Mouse (Mus musculus) liver, embryonic 15.5 days (tissue): ENCODE data around the gene Plin1. TPM values are rescaled to one million over a fixed set of nuclear protein-coding genes. Genes with fewer than 3 reads are reported as not detected.

Experiments
- ATAC-seq: fragments of 200-750 bp; cut with Nextera tagmentation; 2 replicates; pipeline ENCODE4 v1.8.0; 2017; ENCODE audit warnings: moderate number of reproducible peaks, mild to moderate bottlenecking, moderate library complexity; ENCODE audit not compliant: insufficient read depth
- H3K27ac ChIP-seq: fragments of 300-500 bp; sonication (generic); replicated peaks from 2 replicates; pipeline ENCODE4 v1.5.1; 2015; ENCODE audit warnings: mild to moderate bottlenecking, inconsistent platforms
- H3K27me3 ChIP-seq: fragments of 300-500 bp; sonication (generic); 2 replicates; pipeline ENCODE4 v1.6.1; 2015; ENCODE audit warnings: mild to moderate bottlenecking, inconsistent platforms
- H3K36me3 ChIP-seq: fragments of 300-500 bp; sonication (generic); replicated peaks from 2 replicates; pipeline ENCODE4 v1.6.1; 2015; ENCODE audit warnings: moderate library complexity, mild to moderate bottlenecking, inconsistent platforms
- H3K4me1 ChIP-seq: fragments of 300-500 bp; sonication (generic); replicated peaks from 2 replicates; pipeline ENCODE4 v1.6.1; 2015; ENCODE audit warnings: inconsistent platforms
- H3K4me2 ChIP-seq: fragments of 300-500 bp; sonication (generic); 2 replicates; pipeline ENCODE4 v1.6.1; 2015; ENCODE audit warnings: moderate library complexity, mild to moderate bottlenecking, inconsistent platforms
- H3K4me3 ChIP-seq: fragments of 300-500 bp; sonication (generic); replicated peaks from 2 replicates; pipeline ENCODE4 v1.5.1; 2015; ENCODE audit warnings: mild to moderate bottlenecking, inconsistent platforms
- H3K9ac ChIP-seq: fragments of 300-500 bp; sonication (generic); 2 replicates; pipeline ENCODE4 v1.6.1; 2015; ENCODE audit warnings: moderate library complexity, mild to moderate bottlenecking, inconsistent platforms
- H3K9me3 ChIP-seq: fragments of 300-500 bp; sonication (generic); replicated peaks from 2 replicates; pipeline ENCODE4 v1.6.1; 2016; ENCODE audit warnings: inconsistent platforms
- WGBS: fragments of 180-500 bp; shearing (Covaris S2); methylation state at CpG from one replicate; pipeline ENCODE4 v1.1.7; 2015; ENCODE audit warnings: mixed read lengths; ENCODE audit not compliant: insufficient replicate concordance; 5-methylcytosine and 5-hydroxymethylcytosine counted together
- polyA plus RNA-seq: library from polyadenylated mRNA; unstranded; fragments of >200 nt; fragmentation: Nextera tagmentation; extraction: Ambion mirVana; gene quantifications from 2 replicates; pipeline ENCODE4 v1.2.1, GENCODE M21; 2015

Gene Plin1
- polyA plus RNA-seq, 1 experiment from 2014 or later, result not detected

GRCm38 (mm10) chr7:79702755-79703154 is 29.9 kb downstream of the Plin1 start:
- H3K4me2 ChIP-seq, result no peak overlapping the region
- H3K9me3 ChIP-seq, result no peaks in the 10 kb centered on the region
- ATAC-seq, result no peak
- H3K4me3 ChIP-seq, result no peak overlapping the region
- H3K4me1 ChIP-seq, result no peaks in the 10 kb centered on the region
- H3K27ac ChIP-seq, result no peak overlapping the region
- 79% methylated on average over 16 of the region's 16 CpGs for WGBS
- peaks cover 23% of the 10 kb centered on the region for H3K36me3 ChIP-seq
- no peaks in the 10 kb centered on the region for H3K27me3 ChIP-seq
- no peak overlapping the region for H3K9ac ChIP-seq

DNA sequence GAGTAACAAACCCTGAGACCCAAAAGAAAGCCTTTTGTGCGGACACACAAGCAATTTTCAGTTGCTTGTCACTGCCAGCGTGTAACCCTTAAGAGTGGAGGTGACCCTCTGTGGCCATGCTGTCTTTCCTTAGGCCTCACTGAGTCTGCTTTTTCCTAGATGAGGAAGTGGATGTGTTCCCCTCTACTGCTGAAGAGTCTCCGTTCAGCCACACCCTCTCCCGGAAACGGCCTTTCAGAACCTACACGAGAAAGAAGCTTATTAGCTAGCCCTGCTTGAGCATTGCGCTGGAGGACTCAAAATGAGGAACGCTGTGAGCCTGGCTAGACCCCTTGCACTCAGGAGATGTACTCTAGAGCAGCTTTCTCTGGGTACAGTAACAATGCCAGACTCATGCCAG is 36.2 kb downstream of the Plin1 start:
- no peak for ATAC-seq

GRCm38 (mm10) chr7:79680231-79680630 is 52.5 kb downstream of the Plin1 start:
- Histone ChIP-seq H3K4me1 (no peaks in the 10 kb centered on the region), H3K4me2 (no peak overlapping the region), H3K27ac (no peak overlapping the region), H3K27me3 (no peaks in the 10 kb centered on the region), H3K9me3 (no peaks in the 10 kb centered on the region), H3K4me3 (no peak overlapping the region), H3K36me3 (peaks cover 95% of the 10 kb centered on the region), H3K9ac (no peak overlapping the region)
- 87% methylated on average over 2 of the region's 2 CpGs for WGBS
- ATAC-seq, result no peak

More for the DNA sequence above, 36.2 kb downstream of the Plin1 start:
- no peaks in the 10 kb centered on the region for H3K27me3 ChIP-seq
- H3K9me3 ChIP-seq, result no peaks in the 10 kb centered on the region
- 77% methylated on average over 8 of the region's 8 CpGs for WGBS
- H3K36me3 ChIP-seq, result peaks cover 83% of the 10 kb centered on the region
- H3K9ac ChIP-seq, result no peak overlapping the region
- H3K4me2 ChIP-seq, result no peak overlapping the region
- H3K4me1 ChIP-seq, result no peaks in the 10 kb centered on the region
- no peak overlapping the region for H3K27ac ChIP-seq
- no peak overlapping the region for H3K4me3 ChIP-seq

- no peak for ATAC-seq
- peaks cover 94% of the 10 kb centered on the region for H3K36me3 ChIP-seq
These were observed 53.5 kb downstream of the Plin1 start for GRCm38 (mm10) chr7:79679186-79679585.

DNA sequence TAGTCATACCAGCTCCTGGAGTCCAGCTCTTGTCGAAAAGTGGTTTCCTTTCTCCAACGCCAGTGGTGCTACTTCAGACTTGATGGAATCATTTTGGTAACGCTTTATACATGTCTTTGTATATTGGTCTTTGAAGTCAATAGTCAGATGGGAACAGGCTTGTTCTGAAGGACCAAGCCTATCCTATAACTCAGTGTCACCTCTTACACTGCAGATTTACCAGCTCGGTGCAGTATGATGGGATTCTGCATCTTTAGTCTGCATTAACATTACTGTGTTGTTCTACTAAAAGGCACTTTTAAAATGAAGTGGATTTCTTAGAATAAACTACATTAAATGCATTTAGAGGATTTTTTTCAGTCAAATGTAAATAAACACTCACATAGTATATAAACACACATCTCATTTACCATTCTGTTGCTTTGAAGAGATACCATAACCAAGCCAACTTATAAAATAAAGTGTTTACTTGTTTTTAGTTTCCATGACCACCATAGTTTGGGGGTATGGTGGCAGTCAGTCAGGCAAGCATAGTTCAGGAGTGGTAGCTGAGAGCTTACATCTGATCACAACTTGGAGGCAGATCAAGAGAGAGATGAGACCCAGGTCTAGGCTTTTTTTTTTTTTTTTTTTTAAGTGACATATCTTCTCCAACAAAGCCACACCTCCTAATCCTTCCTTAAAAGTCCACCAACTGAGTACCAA is 61.7 kb downstream of the Plin1 start:
- H3K4me3 ChIP-seq, result no peak overlapping the region
- H3K9me3 ChIP-seq, result no peaks in the 10 kb centered on the region
- no peak overlapping the region for H3K27ac ChIP-seq
- no peaks in the 10 kb centered on the region for H3K4me1 ChIP-seq
- no peaks in the 10 kb centered on the region for H3K27me3 ChIP-seq
- no peak overlapping the region for H3K4me2 ChIP-seq
- no peak for ATAC-seq
- H3K36me3 ChIP-seq, result peaks cover 87% of the 10 kb centered on the region
- no peak overlapping the region for H3K9ac ChIP-seq
- 92% methylated on average over 4 of the region's 4 CpGs for WGBS

More at GRCm38 (mm10) chr7:79679186-79679585, 53.5 kb downstream of the Plin1 start:
- no peaks in the 10 kb centered on the region for H3K27me3 ChIP-seq
- H3K27ac ChIP-seq, result no peak overlapping the region
- no peak overlapping the region for H3K9ac ChIP-seq
- H3K4me3 ChIP-seq, result no peak overlapping the region
- no peak overlapping the region for H3K4me2 ChIP-seq
- no peaks in the 10 kb centered on the region for H3K9me3 ChIP-seq
- no peaks in the 10 kb centered on the region for H3K4me1 ChIP-seq

Other genes starting within 250 kb of the Plin1 start
- 0.24 TPM in 1 of 2 replicates, not detected in the other for gene Rhcg, start 115.2 kb downstream of the Plin1 start, polyA plus RNA-seq
- 6.3 and 7.5 TPM in 2 replicates for gene Ticrr, start 72.7 kb downstream of the Plin1 start, polyA plus RNA-seq
- gene Kif7, start 17.2 kb downstream of the Plin1 start, polyA plus RNA-seq, result 0.32 and 0.35 TPM in 2 replicates
- gene Pex11a, start 10.2 kb upstream of the Plin1 start, polyA plus RNA-seq, result 3.4 and 3.8 TPM in 2 replicates
- gene Wdr93, start 10.3 kb upstream of the Plin1 start, polyA plus RNA-seq, result 0.05 and 0.08 TPM in 2 replicates
- gene Mesp1, start 60.9 kb upstream of the Plin1 start, polyA plus RNA-seq, result not detected in 2 replicates
- not detected in 2 replicates for gene Mesp2, start 77.8 kb upstream of the Plin1 start, polyA plus RNA-seq
- gene Anpep, start 128.2 kb upstream of the Plin1 start, polyA plus RNA-seq, result 14.9 and 21.0 TPM in 2 replicates
- gene Ap3s2, start 187.7 kb upstream of the Plin1 start, polyA plus RNA-seq, result 8.1 and 9.5 TPM in 2 replicates
- 3.5 and 3.6 TPM in 2 replicates for gene Arpin, start 202.5 kb upstream of the Plin1 start, polyA plus RNA-seq